Mouse (Mus musculus) megakaryocyte, adult 5-6 weeks (primary cell): Measurements from ENCODE around the gene Esd. TPM values are rescaled to one million over a fixed set of nuclear protein-coding genes. Genes with fewer than 3 reads are reported as not detected.

ENCODE experiments used
- ATAC-seq: 2 replicates; pipeline ENCODE4 v1.8.0; 2016; ENCODE audit warnings: mild to moderate bottlenecking, inconsistent platforms; ENCODE audit not compliant: poor library complexity, severe bottlenecking
- total RNA-seq, 2 experiments: library from RNA; stranded (forward) in 1 of 2; stranded (reverse) in 1 of 2; fragments of 153-499, 151-499 nt in 1 of 2; fragments of 221-1000, 200-1000 nt in 1 of 2; gene quantifications; 2 replicates each; pipeline versions ENCODE4 v1.2.3 to v1.2.4; 2015 to 2017

Gene Esd
- total RNA-seq (2015) (298 and 331 TPM in 2 replicates), total RNA-seq (2017) (258 and 294 TPM in 2 replicates)

DNA sequence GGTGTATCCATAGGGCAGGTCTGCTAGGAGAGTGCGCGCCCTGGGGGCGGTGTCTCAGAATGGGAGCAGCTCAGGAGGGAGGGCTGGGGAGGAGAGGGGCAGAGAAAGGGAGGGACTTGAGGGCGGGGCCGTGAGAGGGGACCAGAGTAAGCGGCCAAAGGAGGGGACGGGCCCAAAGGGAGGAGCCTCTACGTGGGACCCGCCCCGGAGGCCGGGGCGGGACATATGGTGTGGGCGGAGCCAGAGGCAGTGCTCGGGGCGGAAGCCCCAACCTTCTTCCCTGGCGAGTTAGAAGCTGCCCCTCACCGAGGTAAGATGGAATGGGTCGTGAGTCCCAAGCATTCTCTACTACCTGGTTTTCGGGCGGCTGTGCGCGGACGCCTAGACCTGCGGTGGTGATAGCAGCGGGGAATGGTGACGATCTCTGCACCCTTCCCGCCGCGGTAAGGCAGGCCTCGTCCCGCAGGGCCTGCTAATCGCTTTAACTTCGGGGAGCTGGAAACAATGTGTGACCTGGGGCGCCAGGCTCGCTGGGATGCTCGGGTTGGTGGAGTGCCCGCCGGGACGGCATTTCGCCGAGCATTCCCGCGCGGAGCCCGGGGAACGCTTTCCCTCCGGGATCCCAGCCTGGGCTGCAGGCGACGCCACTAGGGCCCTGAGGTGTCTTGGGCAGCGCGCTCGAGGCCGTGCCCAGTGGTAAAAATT lies at the start of gene Esd:
Gene Esd, plus strand, starts transcription at position 219 of the 705 bp plus-strand sequence.
- peak; percentile 94 for ATAC-seq

GRCm38 (mm10) chr14:74684298-74684978 lies 47.7 kb upstream of the Esd start:
- no peak for ATAC-seq

DNA sequence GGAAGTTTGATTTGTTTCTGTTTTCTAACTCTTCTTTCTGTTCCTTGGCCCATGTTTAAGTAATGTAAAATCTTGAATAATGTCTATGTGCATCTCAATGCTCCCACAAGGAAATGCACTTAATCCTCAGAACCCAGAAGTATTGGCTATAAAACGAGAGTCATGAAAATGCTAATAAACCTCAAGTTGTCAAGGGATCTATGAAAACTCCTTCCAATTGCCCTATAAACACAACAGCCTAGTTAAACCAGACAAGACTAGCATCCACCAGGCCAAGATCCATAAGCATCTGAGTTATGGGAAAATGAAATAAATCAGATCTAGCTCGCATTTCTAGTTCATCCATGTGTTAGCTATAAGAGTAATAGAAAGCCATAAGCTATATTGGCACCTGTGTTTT lies 40.1 kb upstream of the Esd start:
- ATAC-seq, result no peak

DNA sequence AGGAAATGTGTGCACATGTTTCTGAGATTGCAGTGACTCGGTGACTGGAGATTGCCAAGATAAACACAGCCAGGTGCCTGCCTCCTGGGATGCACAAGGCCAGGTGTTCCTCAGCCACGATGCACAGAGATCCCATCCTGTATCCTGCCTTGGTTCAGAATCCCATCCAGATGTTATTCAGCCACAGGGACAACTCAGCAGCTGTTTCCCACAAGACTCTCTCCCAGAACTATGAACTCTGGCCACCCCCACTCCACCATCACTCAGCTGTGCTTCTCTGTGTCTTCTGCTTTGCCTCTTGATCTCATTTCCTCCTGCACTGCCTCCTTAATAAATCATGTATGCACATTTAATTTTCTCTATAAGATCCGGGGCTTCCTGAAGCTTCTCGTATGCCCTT lies 35.3 kb upstream of the Esd start:
- ATAC-seq, result no peak

GRCm38 (mm10) chr14:74697432-74697831 lies 34.7 kb upstream of the Esd start:
- no peak for ATAC-seq

DNA sequence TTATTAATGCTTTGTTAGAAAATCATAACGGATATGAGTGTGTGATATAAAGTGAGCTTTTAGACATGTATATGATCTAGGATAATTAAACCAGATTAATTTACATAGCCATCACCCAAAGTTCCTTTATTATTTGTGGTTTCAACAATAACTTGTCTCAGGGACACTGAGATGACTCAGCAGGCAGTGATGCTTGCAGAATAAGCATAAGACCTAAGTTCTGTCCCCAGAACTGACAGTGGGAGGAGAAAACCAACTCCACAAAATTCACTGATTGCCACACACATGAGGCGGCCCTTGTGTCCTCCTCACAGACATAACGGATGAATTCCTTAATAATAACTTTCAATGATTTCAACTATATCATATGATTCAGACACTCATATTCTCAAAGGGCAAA lies 32.9 kb upstream of the Esd start:
- peak; percentile 22; the same call in 1 of the 2 replicates for ATAC-seq

DNA sequence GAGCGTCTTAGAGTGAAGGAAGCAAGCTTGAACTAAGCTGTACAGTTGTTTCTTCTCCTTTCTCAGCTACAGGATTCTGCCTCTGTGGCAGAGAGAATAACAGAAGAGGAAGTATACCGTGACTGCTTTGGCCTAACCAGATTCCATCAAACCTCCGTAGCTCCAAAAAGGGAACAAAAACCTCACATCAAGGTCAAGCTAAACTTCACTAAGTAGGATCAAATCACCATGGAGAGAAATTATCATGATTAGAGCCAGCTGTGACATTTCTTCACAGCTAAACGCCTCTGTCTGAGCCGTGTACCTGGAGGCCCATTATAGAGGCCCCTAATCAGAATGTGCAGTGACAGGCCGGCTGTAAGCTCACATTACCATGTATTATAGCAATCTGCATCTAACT lies 28.2 kb upstream of the Esd start:
- ATAC-seq, result peak; percentile 93

- ATAC-seq, result peak; percentile 77
Measured at GRCm38 (mm10) chr14:74709054-74709453, 23.0 kb upstream of the Esd start.

- ATAC-seq, result no peak
Measured at GRCm38 (mm10) chr14:74723541-74723940, 8.6 kb upstream of the Esd start.

DNA sequence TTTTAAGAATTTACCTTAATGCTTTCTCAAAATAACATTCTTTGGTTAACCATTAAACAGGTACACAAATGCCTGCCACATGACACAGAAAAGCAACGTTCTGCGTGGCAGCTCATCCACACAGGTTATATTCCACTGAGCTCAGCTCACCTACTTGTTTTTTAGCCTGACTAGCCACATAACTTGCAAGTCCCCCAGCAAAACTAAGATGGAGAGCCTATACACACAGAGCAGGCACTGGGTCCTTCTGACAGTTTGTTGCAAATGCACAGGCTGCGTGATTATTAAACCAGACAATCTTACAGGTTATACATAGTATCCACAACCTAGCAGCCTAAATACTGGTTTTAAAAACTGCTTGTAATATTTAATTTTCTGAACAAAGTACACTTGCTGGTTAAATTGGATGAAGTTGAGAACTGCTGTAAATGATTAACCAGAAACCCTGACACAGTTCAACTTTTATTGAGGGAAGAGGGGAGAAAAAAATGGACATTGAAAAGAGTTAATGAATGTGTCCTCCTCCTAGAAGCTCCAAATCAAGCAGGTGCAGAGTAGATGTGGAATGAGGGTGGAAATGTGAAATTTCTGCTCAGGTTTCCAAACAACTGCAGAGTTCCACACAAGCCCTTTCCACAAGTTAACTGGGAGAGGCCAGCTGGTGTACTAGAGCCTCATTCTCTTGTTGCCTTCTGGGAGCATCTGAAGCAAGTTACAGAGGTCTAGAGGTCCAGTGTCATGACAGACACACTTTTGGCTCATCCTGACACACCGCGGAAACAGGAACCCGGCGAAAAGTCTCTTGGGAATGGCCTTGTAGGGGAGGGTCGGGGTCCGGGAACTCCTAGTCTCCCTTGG lies 647 bp upstream of the Esd start:
- ATAC-seq, result no peak; the same call in 1 of the 2 replicates

DNA sequence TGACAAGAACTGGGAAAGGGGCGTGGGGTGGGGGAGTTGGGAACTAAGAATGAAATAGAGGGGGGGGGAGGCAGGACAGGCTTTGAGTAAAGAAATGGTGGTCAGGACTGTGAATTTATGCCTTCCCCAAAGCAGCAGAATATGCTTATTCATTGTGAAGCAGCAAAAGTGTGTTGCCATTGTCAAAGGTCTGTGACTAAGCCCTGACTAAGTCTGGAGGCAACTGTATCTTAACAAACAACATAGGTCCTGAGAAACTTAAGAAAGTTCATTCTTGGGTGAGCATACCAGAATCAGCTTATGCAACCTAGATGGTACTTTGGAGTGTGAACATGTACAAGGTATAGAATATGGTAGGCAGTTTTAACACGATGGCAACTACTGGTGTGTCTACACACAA lies 1.3 kb downstream of the Esd start:
- ATAC-seq, result no peak

DNA sequence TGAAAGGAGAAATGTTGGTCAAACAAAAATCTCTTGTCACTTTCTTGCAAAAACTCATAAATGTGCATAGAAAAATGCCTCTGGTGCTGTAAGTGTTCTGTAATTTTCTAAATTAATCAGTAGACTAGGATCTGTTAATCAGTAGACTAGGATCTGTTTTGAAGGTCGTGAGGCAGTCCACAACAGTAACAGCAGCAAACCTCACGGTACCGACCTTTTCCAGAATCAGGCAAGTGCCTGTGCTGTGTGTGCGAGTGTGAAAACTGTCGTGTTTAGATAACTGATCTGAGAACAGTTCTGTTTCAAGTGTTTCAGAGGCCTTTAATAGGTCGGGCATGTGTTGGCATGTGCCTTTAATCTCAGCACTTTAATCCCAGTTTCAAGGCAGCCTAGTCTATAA lies 3.4 kb downstream of the Esd start:
- ATAC-seq, result no peak

- ATAC-seq, result peak; percentile 44
Measured at GRCm38 (mm10) chr14:74736850-74737249, 4.8 kb downstream of the Esd start.

- ATAC-seq, result peak; percentile 98
Measured at GRCm38 (mm10) chr14:74764191-74764918, 32.3 kb downstream of the Esd start.

GRCm38 (mm10) chr14:74767892-74768291 lies 35.8 kb downstream of the Esd start:
- ATAC-seq, result no peak

DNA sequence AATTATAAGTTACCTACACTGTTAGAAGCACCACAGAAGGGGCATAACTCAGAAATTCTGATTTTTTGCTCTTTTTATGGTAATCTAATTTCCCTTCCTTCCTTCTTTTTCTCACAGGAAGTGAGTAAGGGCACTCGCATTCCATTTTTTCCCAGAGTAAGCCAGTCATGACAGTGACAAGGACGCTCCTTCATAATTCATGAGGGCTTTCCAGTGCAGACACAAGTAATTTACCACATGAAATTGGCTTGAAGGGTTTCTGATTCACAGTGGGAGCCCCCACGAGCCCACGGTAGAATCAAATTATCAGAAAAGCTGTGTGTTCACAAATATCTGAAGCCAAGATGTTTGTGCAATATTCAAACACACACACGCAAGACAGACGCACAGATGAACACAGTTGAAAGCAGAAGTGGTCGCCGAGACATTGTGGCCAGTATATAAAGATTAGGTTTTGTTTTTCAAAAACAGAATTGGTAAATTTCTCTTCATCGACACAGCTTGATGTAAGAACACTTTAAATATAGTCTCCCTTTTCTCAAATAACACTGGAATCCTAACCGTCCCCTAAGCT lies 42.0 kb downstream of the Esd start:
- ATAC-seq, result peak; percentile 74

- no peak for ATAC-seq
Measured at GRCm38 (mm10) chr14:74784243-74784934, 52.3 kb downstream of the Esd start.

- ATAC-seq, result no peak
Measured at GRCm38 (mm10) chr14:74787717-74788116, 55.6 kb downstream of the Esd start.

DNA sequence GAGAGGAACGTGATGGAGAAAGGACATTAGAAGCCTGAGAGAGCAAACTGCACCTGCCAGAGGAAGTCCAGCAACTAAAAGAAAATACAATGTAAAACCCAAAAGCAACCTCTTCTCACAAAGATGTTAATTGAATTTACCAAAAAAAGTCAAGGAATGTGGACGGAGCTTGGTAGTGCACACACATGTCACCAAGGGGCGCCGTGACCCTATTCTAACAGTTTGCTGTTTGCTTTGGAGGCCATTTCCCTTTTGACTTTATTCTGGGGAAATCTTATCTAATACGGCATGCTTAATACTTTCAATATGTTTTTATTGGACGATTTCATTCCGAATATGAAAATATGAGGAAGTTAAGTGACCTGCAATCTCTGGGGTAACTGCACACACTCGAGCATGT lies 56.7 kb downstream of the Esd start:
- no peak for ATAC-seq

- no peak for ATAC-seq
Measured at GRCm38 (mm10) chr14:74790535-74790934, 58.4 kb downstream of the Esd start.
